Mouse (Mus musculus) yolk sac, embryonic 10.5 days (tissue): Measurements from ENCODE around the gene Abcc4.
"Not testable (repeated sequence)": the region's sequence is repeated elsewhere in the genome, so short reads cannot be mapped to it uniquely, and the experiment has no call there.

ENCODE experiments used
- DNase-seq: peaks from one replicate; pipeline ENCODE4 v3.0.0-alpha.2; 2017; ENCODE audit warnings: low spot score

Abcc4 gene

DNA sequence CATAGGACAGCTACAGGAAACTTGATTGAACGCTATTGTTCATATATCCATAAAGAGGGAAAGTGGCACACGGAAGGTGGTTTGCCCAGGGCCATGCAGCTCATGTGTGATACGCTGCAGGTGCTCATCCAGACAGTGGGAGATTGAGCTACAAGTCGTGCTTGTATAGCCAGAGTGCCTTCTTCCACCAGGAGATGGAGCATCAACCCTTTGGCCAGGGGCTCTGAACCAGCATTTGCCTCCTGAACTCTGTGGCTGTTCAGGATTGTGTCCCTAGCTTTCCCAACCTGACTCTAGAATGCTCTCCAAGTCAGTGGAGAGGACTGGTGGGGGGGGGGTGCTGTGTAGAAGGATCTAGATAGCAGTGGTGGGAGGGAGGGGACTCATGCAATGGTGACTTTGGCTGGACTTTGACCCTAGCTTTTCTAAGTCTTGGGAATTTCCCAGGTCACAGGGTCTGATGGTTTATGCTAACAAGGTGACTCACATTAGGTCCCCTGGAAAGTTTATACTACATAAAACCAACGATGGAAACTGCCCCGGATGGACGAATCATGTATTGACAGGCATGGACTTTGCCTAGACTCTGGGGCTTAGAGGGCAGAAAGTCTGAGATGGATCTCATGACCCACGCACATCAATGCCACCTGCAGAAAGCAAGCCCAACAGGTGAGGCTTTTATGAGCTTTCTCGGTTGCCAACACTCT is 27.6 kb downstream of the Abcc4 start:
- peak; percentile 80 for DNase-seq

DNA sequence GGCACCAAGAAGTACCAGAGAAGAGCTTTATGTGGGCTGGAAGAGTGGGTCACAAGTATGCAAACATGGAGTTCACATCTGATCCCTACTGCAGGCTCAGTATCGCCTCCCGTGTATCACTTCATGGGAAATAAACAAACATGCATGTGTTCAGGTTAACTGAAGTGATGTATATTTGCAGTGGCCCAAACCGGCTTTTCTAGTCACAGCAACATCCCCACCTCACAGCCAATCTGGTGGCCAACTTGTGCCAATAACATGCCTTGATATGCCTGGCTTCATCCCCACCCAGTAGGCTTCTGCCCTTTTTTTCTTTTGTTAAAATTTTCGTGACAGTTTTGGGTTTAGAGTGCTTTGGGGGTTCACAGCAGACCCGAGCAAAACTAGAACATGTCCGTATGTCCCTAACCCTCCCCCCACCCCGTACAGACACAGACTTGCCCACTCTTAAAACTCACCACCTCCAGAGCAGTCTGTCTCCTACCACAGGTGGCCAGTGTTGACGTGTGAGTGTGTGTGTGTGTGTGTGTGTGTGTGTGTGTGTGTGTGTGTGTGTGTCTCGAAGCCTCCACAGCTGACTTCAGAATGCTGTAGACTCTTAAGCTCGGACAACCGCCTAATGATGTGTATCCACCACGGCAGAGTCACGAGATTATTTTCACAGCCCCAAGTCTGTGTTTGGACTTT is 29.6 kb downstream of the Abcc4 start:
- no peak for DNase-seq

DNA sequence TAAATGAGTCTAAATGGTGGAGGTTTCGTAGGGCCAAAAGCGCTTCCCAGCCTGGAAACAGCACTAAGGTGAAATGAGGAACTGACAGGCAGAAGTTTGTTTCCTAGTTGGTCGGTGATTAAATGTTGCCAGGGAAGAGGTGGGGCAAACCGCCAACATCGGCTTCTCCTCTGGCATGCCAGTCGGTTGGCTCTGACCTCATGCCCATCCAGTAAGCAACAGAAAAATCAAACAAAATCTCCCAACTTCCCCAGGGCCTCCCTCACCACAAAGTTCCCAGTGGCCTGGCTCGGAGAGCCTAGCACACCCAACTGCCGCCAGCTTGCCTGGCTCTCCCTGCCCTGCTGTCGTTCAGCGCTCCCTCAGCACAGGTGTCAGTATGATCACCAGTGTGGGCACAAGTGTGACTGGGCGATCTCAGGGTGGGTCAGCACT is 31.3 kb downstream of the Abcc4 start:
- DNase-seq: no peak

DNA sequence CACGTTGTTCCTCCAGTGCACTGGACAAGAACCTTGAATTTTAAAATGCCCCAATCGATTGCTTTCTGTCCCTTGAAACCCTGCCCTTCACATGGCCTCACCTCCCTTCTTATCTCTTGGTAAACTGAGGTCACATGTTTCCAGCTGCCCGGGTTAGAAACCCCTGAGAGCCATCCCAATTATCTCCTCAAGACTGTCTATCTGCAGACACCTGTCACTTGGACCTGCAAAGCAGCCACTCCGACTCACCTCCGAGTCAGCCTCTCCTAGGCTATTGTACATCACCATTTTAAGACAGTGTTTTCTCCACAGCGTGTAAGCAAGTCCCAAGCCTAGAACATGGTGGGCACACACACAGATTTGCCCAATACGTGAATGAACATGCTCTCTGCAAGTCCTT is 31.8 kb downstream of the Abcc4 start:
- DNase-seq: no peak

DNA sequence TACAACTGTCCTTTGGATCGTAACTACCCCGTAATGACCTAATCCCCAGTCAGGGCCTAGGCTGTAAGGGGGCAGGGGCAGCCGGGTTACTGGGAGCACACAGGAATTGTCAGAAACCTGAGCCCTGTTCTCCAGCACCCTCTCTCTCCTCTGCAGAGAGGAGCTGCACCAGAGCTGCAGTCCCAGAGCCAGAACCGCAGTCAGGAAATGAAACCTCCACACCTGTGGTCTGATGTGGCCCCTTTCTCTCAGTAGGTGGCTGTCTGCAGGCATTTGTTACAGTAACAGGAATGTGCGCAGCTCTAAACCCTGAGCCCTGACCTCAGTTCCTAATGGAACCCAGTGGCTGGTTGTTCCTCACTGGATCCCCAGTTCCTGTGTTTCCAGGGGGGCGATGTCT is 32.5 kb downstream of the Abcc4 start:
- DNase-seq: no peak

DNA sequence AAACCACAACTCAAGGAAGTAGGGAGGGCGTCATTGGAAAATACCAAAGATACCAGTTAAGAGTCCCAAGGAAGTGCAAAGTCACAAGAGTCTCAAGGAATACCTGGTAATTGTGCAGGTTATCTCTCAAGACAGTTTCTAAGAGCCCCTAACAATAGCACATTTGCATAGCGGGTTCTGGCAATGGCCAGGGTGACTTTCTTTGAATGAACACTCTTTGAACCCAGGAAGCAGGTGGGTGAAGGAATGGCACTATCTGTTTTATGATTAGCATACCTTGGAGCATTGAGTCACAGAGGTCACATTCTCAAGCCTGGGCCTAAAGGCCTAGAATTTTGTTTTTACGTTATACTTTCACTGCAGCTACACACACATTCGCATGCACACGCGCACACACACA is 33.1 kb downstream of the Abcc4 start:
- DNase-seq: not testable (repeated sequence)

DNA sequence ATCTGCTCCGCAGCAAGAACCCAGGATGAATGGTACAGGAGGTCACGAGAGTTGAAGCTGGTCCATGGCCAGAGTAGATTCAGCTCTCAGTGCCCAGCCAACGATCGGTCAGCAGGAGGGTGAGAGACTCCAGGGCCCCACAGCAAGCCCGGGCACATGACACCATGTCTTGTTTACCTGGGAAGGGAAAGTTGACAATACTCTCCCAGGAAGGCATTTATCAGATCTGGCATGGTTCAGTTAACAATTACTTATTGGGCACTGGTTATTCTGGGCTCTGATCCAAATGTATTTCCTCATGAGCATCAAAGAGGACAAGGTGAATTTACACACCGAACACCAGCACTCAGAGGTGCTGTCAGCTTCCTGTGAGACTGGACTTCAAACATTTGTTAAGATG is 38.5 kb downstream of the Abcc4 start:
- no peak for DNase-seq

DNA sequence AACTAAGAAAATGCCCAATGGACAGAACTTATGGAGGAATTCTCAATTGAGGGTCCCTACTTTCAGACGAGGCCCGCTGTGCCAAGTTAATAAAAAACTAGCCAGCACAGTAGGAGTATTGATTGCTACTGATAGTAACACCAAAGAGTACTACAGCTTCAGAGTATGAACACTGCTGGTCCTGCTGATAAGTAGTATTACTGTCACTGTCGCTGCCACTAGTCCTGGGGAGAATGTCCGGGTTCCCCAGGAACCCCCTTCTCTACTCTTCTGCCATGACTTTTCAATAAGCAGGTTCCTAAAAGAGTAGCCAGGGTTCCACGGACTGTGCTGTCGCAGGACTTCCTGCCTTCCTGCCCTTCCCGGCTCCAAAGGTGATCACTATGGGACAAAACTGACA is 41.4 kb downstream of the Abcc4 start:
- DNase-seq: no peak

DNA sequence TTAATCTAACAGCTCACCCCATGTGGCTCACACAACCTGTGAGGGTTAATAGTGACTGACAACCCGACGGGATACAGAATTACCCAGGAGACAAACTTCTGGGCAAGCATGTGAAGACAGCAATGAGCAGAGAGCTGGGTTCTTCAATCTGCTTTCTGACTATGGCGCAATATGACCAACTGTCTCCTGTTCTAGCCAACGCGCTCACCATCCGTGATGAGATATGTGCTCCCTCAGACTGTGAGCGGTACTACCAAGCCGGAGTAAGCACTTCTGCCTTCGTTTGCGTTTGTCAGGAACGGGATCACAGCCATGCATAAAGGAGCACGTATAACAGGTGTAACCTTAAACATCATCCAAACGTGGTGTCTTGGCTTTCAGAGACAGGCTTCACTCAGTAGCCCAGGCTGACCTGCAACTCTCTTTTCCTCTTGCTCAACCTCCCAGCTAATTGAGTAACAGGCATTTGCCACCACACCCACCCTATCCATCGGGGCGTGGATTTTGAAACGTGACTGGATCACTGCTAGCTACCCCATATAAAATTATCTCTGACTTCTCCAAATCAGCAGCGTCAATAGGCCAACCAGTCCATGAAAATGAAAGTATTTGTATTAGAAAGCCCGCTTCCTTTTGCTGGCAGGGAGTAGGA is 43.3 kb downstream of the Abcc4 start:
- DNase-seq: no peak

DNA sequence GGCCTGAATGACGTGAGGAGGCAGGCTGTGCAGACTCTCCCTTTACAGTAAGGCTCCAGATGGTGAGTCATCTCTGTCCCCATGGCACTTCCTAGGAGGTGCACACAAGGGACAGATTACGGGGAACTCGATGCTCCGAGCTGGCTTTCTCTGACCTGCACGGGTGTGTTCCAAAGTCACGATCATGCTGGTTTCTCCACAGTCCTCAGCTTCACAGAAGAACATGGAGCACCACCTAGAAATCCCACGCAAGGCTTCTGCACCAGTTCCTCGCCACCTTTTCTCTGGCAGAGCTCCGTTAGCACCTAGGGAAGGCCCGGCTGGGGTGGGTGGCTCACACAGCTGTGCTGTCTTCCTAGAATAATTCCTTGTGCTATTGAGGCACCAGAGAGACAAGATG is 43.9 kb downstream of the Abcc4 start:
- DNase-seq: no peak

DNA sequence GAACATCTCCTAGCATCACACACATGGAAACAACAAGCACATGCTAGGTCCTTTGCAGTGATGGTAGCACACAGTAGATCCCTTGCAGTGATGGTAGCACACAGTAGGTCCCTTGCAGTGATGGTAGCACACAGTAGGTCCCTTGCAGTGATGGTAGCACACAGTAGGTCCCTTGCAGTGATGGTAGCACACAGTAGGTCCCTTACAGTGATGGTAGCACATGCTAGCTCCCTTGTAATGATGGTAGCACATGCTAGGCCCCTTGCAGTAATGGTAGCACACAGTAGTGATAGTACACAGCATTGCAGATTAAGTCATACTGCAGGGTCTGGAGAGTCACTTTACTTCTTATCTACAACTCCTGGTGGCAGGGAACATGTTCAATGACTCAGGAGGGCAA is 46.8 kb downstream of the Abcc4 start:
- no peak for DNase-seq

DNA sequence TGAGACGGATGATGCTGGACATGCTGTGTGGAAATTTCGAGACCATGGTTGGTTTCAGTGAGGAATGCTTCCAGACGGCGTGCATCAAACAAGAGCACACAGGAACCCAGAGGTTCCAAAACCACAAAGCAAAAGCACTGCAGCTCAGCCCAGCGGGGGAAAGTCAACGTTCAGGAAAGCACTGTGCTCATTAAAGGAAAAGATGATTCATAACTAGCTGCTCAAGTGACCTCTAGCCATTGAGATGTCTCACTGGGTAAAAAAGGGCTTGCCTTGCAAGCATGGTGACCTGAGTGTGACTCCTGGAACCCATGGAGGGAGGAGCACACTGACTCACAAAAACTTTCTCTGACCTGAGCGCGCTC is 47.7 kb downstream of the Abcc4 start:
- no peak for DNase-seq

DNA sequence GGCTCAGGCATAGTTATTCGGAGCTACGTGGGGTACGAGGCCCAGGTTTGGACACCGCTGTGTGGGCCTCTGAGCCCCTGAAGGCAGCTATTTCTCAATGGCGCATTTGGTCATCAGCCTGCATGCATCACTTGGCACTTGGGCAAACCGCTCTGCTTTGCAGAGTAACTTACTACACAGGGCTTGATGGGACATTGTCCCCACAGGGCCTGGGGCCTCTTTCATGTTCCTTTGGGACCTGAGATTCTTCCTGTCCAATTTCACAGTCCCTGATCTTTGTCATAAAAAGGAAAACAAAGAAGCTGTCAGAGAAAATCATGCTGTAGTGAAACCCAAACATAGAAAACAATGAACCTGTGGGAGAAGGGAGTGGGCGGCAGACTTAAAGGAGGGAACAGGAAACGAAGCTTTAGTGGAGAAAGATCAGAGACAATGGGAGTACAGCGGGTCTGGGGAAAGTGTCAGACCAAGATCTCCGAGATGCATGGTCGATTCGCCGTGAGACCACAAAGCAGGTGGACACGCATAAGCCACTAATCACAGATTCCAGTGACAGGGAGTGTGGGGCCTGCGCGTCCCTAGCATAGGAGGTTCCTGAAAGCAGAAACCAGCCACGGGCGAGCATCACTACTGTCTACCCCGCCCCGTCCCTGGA is 48.2 kb downstream of the Abcc4 start:
- no peak for DNase-seq

DNA sequence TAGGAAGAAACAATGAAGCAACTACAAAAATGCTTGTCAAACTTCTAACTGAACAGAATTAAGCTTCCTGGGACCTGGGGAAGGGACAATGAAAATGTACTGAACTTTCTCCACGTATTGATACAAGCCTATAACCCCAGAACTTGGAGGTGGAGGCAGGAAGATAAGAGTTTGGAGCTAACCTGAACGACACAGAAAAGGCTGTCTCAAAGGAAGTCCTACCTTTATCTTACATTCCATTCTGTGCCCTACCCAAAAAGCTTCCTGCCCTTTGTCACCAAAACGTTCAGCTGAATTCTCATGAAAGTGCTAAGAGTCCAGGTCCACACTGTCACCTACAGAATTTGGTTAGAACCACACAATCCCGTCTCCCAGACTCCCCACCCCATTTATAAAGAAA is 48.8 kb downstream of the Abcc4 start:
- DNase-seq: no peak

DNA sequence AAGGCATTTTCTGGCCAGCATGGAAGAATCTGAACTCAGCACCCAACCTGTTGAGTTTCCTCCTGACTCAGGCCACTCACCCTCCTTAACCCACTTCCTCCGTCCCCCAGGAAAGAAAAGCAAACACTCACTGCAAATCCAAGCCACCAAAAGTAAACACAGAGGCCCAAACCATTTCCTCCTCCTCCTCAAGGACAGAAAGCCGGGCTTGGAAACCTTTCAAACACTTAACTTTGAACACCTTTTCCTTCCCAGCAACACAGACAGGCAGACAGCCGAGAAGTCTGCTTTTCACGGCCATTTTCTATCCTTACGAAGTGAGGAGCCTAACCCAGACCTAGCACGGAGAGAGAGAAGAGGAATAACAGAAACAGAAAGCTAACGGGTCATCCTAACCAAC is 50.0 kb downstream of the Abcc4 start:
- DNase-seq: no peak

DNA sequence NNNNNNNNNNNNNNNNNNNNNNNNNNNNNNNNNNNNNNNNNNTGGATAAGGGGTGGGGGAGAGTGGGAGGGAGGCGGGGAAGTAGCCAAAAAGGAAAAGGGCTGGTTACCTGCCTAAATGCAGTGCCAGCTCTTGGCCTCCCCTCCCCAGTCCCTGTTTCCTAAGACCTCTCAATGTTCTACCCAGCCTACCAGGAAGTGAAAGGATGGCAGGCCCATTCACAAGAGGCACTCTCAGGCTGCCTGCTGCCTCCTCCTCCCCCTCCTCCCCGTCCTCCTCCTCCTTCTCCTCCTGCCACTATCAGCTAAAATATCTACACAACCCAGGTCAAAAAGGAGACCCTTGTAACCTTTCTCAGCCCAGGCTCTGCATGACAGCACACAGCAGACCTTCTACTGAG is 51.1 kb downstream of the Abcc4 start:
- no peak for DNase-seq

DNA sequence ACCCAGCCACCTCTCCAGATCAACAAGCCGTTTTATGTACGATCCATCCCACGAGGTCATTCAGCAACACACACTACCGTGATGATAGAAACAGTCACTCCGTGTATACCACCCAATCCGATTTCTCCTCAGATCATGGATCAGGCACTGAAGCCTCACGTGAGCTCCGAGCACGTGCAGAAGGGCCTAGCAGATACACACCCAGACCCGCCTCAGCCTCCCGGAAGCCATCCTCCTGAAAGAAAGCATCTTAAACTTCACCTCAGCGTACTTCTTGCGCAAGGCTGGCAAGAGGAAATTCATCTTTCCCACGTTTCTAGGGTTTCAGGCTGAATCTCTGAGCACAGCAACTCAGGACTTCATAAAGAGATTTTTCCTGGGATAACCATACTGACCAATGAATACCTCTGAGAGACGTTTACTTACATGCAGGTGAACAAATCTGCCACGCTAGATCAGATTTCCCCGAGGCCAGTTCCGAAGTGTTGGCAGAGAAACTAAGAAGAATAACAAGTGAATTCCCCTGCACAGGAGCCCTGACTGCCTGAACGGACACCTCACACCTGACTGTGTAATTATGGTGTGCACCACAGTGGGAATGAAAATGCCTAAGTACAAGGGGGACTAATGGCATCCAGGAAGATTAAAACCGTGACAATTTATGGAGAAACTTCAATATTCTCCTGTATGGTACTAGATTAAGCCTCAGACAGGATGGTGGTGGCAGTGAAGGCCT is 54.1 kb downstream of the Abcc4 start:
- no peak for DNase-seq

DNA sequence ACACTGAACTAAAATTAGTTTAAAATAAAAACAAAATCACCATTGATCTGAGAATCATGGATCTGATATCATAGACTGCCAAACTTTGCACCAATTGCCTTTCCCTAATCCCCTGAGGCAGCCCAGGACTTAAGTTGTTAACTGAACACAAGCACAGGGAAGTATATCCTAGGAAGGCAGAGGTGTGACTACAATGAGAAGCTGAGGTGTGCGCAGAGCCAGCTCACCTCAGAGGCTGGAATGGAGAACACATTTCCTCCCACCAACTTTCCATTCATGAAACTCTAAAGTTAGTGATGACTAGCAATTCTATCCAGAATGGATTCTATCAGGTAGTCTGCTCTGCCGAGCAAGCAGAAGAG is 56.1 kb downstream of the Abcc4 start:
- DNase-seq: no peak

DNA sequence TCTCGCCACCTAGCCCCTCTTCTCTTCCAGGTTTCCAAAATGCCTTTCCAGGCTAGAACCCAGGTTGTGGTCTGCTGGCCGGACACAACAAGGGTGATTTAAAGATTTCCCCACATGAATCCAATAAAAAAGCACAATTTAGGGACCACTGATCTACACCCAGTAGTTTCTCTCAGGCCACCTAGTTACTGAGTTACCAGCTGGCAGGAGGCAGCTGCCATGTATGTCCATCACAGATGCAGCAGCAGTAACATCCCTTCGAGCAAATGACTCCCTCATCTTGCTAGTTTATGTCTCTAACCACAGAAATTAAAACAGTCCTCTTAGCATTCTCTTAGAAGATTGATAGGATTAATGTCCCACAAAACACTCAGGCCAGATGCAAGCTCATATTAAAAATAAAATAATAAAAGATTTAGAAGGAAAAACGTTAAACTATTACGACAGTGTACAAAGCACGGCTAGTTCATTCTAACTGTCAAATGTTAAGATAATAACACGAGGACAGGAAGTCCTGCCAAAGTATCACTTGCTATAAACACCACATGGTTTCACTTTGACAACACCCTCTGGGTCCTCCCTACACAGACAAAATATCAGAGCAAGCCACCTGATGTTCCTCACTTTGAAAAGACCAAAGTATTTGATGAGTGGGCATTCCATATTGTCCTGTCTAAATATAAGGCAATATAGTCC is 56.7 kb downstream of the Abcc4 start:
- DNase-seq: no peak

DNA sequence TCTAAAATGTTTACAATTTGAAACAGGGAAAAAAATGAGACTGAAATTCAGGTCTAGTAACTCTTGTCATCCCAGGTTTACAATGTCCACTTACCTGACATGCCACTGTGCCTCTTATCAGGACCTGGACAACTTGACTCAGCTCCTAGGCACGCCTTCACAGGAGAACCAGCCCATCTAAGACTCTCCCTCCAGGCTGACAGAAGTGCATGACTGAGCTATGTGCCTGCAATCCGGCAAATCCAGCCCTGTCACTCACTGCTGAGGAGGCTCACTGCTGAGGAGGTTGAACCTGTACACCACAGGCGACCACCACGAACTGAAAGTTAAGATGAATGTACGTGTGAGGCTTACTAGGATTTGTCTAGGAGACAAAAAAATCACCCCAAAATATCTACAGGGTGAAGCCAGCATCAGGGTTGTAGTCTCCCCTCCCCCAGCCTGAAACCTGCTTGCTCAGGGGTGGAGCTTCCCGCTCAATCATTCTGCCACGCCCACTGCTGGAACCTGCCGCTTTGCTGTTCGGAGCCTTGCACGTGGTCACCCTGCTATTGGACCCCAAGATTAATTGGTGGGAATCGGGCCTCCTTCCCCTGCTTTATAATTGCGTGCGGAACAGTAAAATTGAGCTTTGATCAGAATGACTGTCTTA is 63.0 kb downstream of the Abcc4 start:
- peak; percentile 66 for DNase-seq

DNA sequence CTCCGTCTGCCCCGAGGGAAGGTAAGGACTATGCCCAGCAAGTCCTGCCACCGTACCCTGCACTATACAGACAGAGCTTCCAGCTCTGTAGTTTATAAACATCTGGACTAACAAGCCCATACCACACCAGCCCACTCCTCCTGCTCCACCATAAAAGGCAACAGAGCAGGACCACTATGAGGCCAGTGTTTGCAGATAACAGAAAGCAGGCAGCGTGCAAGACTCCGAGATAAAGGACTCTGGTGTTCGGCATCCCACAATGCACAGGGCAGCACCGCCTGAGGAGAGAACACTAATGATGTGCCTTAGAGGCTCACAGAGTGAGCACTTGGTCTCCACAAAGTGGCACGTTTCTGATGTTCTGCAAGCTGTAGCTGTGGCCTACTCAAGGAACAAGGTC is 63.9 kb downstream of the Abcc4 start:
- DNase-seq: no peak
